Mouse (Mus musculus) hindbrain, postnatal 0 days (tissue): Measurements from ENCODE around the gene Gm17657. TPM values are rescaled to one million over a fixed set of nuclear protein-coding genes. Genes with fewer than 3 reads are reported as not detected.

ENCODE experiments used
- ATAC-seq: fragments of 200-750 bp; cut with Nextera tagmentation; 2 replicates; pipeline ENCODE4 v1.8.0; 2017; ENCODE audit warnings: mild to moderate bottlenecking, moderate TSS enrichment, moderate library complexity
- DNase-seq: peaks from one replicate; pipeline ENCODE4 v3.0.0-alpha.2; 2015; ENCODE audit warnings: low spot score
- H3K27ac ChIP-seq: fragments of 300-500 bp; sonication (generic); 2 replicates; pipeline ENCODE4 v1.5.1; 2014; ENCODE audit warnings: mild to moderate bottlenecking
- H3K27me3 ChIP-seq: fragments of 300-500 bp; sonication (generic); 2 replicates; pipeline ENCODE4 v1.6.1; 2014; ENCODE audit warnings: low read length, mixed read lengths; ENCODE audit not compliant: insufficient read depth
- H3K36me3 ChIP-seq: fragments of 300-500 bp; sonication (generic); 2 replicates; pipeline ENCODE4 v1.6.1; 2014; ENCODE audit warnings: low read length, mixed read lengths; ENCODE audit not compliant: insufficient read depth
- H3K4me1 ChIP-seq: fragments of 300-500 bp; sonication (generic); 2 replicates; pipeline ENCODE4 v1.6.1; 2014; ENCODE audit warnings: antibody characterized with exemption, low read length, mixed read lengths; ENCODE audit not compliant: insufficient read depth
- H3K4me2 ChIP-seq: fragments of 300-500 bp; sonication (generic); 2 replicates; pipeline ENCODE4 v1.6.1; 2014; ENCODE audit warnings: low read depth, mild to moderate bottlenecking, low read length, moderate library complexity, mixed read lengths
- H3K4me3 ChIP-seq: fragments of 300-500 bp; sonication (generic); 2 replicates; pipeline ENCODE4 v1.5.1; 2014; ENCODE audit warnings: low read length
- H3K9ac ChIP-seq: fragments of 300-500 bp; sonication (generic); replicated peaks from 2 replicates; pipeline ENCODE4 v1.6.1; 2014; ENCODE audit warnings: mild to moderate bottlenecking, low read length, moderate library complexity, mixed read lengths
- H3K9me3 ChIP-seq: fragments of 300-500 bp; sonication (generic); 2 replicates; pipeline ENCODE4 v1.6.1; 2016; ENCODE audit warnings: low read length, mixed read lengths
- CTCF ChIP-seq: IDR thresholded peaks from 2 replicates; pipeline ENCODE4 v1.5.1; 2016; ENCODE audit warnings: antibody characterized with exemption, control low read depth, low read depth
- WGBS: fragments of 180-500 bp; shearing (Covaris S2); extraction: QIAGEN DNeasy Blood & Tissue Kit; methylation state at CpG from one replicate; pipeline ENCODE4 v1.1.7; 2014; 5-methylcytosine and 5-hydroxymethylcytosine counted together
- microRNA-seq, 2 experiments: library from miRNA; unstranded; fragments of <30 nt; microRNA quantifications; one replicate each; pipeline ENCODE4; 2016
- polyA plus RNA-seq: library from polyadenylated mRNA; unstranded; fragments of >200 nt; fragmentation: Nextera tagmentation; extraction: Ambion mirVana; gene quantifications from 2 replicates; pipeline ENCODE4 v1.2.1, GENCODE M21; 2015
- total RNA-seq: library from RNA; depleted of rRNA; stranded (reverse); fragments of >200 nt; gene quantifications from 2 replicates; pipeline ENCODE4 v1.2.3, GENCODE M21; 2014; rRNA removed

Gm17657 gene
- total and polyA plus RNA-seq, 2 experiments from 2014 or later, result not detected

DNA sequence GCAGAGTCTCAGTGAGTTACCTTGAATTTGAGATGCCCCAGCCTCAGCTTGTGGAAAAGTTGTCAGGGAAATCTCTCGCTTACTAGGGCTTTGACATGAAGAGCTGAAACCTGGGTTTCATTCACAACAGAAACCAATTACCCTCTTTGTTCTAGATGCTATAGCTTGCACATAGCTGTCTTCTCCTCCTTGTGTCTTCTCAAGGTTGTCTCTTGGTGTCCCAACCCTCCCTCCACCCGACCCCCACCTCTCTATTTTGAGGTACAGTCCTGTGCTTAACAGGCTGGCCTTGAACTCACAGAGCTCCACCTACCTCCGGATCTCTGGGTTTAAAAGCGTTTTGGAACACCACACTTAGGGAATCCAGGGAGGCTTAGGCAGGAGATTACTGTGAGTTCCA, 73.0 kb downstream of the Gm17657 start:
- Histone ChIP-seq H3K36me3 (no peaks in the 10 kb centered on the region), H3K9ac (no peak overlapping the region), H3K9me3 (no peaks in the 10 kb centered on the region), H3K4me1 (no peaks in the 10 kb centered on the region), H3K4me3 (no peak overlapping the region), H3K27ac (no peak overlapping the region), H3K27me3 (no peaks in the 10 kb centered on the region), H3K4me2 (no peak overlapping the region)
- TF ChIP-seq CTCF, result no peak
- no peak for ATAC-seq
- no peak for DNase-seq
- WGBS, result 79% methylated on average over 4 of the region's 4 CpGs

DNA sequence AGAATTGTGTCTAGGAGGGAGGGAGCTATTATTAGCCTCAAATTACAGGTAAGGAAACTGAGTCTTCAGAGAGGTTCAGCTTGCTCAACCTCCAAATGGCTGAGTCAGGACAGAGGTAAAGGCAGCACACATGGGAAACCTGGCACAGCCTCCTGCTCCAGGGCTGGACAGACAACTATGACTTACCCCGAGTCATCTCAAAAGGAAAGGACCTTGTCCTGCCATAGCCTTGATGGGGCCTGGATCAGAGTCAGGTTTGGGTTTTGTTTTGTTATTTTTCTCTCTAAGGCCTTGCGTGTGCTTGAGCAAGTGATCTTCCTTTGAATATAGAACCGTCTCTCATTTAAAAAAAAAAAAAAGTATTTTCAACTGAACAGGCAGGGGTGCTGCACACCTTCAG, 74.3 kb downstream of the Gm17657 start:
- H3K9ac ChIP-seq, result no peak overlapping the region
- H3K9me3 ChIP-seq, result no peaks in the 10 kb centered on the region
- H3K27ac ChIP-seq, result no peak overlapping the region
- no peaks in the 10 kb centered on the region for H3K36me3 ChIP-seq
- no peak for TF ChIP-seq CTCF
- no peaks in the 10 kb centered on the region for H3K4me1 ChIP-seq
- 89% methylated on average over 3 of the region's 3 CpGs for WGBS
- H3K4me2 ChIP-seq, result no peak overlapping the region
- no peak overlapping the region for H3K4me3 ChIP-seq
- H3K27me3 ChIP-seq, result no peaks in the 10 kb centered on the region
- DNase-seq (no peak), ATAC-seq (no peak)

DNA sequence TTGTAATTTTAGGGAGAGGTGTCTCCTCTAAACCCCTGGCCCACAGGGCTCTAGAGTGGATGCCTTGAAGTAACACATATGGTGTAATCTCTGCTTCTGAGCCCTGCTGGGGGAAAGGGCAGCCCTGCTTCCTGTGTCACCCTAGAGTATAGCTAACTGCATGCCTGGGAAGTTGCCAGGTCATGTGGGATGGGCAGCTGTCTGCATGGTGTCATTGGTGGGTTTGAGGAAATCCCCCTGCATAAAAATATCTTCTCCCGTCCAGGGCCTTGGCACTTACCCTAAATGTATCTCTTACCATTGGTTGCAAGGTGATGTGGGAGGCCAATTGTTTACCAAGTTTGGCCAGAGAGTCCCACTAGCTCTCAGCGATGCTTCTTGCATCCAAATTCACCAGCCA, 75.4 kb downstream of the Gm17657 start:
- H3K36me3 ChIP-seq, result no peaks in the 10 kb centered on the region
- DNase-seq (no peak), ATAC-seq (no peak)
- H3K9me3 ChIP-seq, result no peaks in the 10 kb centered on the region
- H3K4me3 ChIP-seq, result no peak overlapping the region
- no peak overlapping the region for H3K4me2 ChIP-seq
- no peaks in the 10 kb centered on the region for H3K4me1 ChIP-seq
- H3K9ac ChIP-seq, result no peak overlapping the region
- no peak overlapping the region for H3K27ac ChIP-seq
- no peak for TF ChIP-seq CTCF
- 68% methylated on average over 2 of the region's 2 CpGs for WGBS
- H3K27me3 ChIP-seq, result no peaks in the 10 kb centered on the region

DNA sequence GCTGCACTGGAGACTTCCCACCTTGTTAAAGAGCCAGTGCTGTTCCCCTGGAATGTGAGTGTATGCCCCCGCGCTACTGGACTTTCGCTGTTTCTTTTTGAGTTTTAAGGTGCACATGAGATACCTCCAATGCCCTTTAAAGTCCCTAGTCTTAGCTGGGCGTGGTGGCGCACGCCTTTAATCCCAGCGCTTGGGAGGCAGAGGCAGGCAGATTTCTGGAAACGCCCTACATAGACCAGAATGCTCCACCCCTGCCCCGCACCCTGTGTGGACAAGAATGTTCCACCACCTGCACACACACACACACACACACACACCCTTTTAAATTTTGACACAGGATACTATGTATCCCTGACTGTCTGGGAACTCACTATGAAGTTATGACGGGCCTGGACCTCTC, 76.0 kb downstream of the Gm17657 start:
- DNase-seq (no peak), ATAC-seq (no peak)
- Histone ChIP-seq H3K4me1 (no peaks in the 10 kb centered on the region), H3K9me3 (no peaks in the 10 kb centered on the region), H3K27me3 (no peaks in the 10 kb centered on the region), H3K4me3 (no peak overlapping the region), H3K27ac (no peak overlapping the region), H3K9ac (no peak overlapping the region), H3K4me2 (no peak overlapping the region), H3K36me3 (no peaks in the 10 kb centered on the region)
- no peak for TF ChIP-seq CTCF
- WGBS, result 97% methylated on average over 10 of the region's 10 CpGs

Small RNA genes within 50 kb of the gene (microRNA-seq; reads per million reads assigned to microRNA genes)
- 0 to 0.18 reads per million in 2 experiments for gene Mir7667

Other genes with a start within 250 kb of the Gm17657 start
- 2.3 and 2.8 TPM in 2 replicates for gene Pi16, start 232.0 kb downstream of the Gm17657 start, total RNA-seq
- gene Pi16, start 232.0 kb downstream of the Gm17657 start, polyA plus RNA-seq, result 1.7 and 2.3 TPM in 2 replicates
- 622 and 633 TPM in 2 replicates for gene Mtch1, start 201.7 kb downstream of the Gm17657 start, total RNA-seq
- gene Mtch1, start 201.7 kb downstream of the Gm17657 start, polyA plus RNA-seq, result 464 and 500 TPM in 2 replicates
- gene Fgd2, start 188.7 kb downstream of the Gm17657 start, total RNA-seq, result 14.7 and 19.1 TPM in 2 replicates
- gene Fgd2, start 188.7 kb downstream of the Gm17657 start, polyA plus RNA-seq, result 10.3 and 10.9 TPM in 2 replicates
- gene Pim1, start 58.9 kb downstream of the Gm17657 start, total RNA-seq, result 15.4 and 18.9 TPM in 2 replicates
- gene Pim1, start 58.9 kb downstream of the Gm17657 start, polyA plus RNA-seq, result 14.6 and 16.8 TPM in 2 replicates
- gene Tbc1d22b, start 147 bp upstream of the Gm17657 start, total RNA-seq, result 39.4 and 40.4 TPM in 2 replicates
- gene Tbc1d22b, start 147 bp upstream of the Gm17657 start, polyA plus RNA-seq, result 21.3 and 26.4 TPM in 2 replicates
- gene Tmem217, start 2.7 kb upstream of the Gm17657 start, total RNA-seq, result not detected in 2 replicates
- 0.90 and 1.2 TPM in 2 replicates for gene Tmem217, start 2.7 kb upstream of the Gm17657 start, polyA plus RNA-seq
- 22.2 and 29.4 TPM in 2 replicates for gene Rnf8, start 65.2 kb upstream of the Gm17657 start, total RNA-seq
- gene Rnf8, start 65.2 kb upstream of the Gm17657 start, polyA plus RNA-seq, result 71.3 and 73.8 TPM in 2 replicates
- gene Gm28043, start 65.2 kb upstream of the Gm17657 start, total RNA-seq, result 2.6 and 5.0 TPM in 2 replicates
- 1.2 and 1.9 TPM in 2 replicates for gene Gm28043, start 65.2 kb upstream of the Gm17657 start, polyA plus RNA-seq
- 69.1 and 71.5 TPM in 2 replicates for gene Cmtr1, start 111.0 kb upstream of the Gm17657 start, total RNA-seq
- gene Cmtr1, start 111.0 kb upstream of the Gm17657 start, polyA plus RNA-seq, result 106 and 116 TPM in 2 replicates
- gene Ccdc167, start 167.4 kb upstream of the Gm17657 start, total RNA-seq, result 9.7 and 14.4 TPM in 2 replicates
- 9.8 and 11.3 TPM in 2 replicates for gene Ccdc167, start 167.4 kb upstream of the Gm17657 start, polyA plus RNA-seq